Mouse (Mus musculus): ENCODE data around the gene Srd5a3.
"Not testable (repeated sequence)": the region's sequence is repeated elsewhere in the genome, so short reads cannot be mapped to it uniquely, and the experiment has no call there.

Srd5a3 gene

DNA sequence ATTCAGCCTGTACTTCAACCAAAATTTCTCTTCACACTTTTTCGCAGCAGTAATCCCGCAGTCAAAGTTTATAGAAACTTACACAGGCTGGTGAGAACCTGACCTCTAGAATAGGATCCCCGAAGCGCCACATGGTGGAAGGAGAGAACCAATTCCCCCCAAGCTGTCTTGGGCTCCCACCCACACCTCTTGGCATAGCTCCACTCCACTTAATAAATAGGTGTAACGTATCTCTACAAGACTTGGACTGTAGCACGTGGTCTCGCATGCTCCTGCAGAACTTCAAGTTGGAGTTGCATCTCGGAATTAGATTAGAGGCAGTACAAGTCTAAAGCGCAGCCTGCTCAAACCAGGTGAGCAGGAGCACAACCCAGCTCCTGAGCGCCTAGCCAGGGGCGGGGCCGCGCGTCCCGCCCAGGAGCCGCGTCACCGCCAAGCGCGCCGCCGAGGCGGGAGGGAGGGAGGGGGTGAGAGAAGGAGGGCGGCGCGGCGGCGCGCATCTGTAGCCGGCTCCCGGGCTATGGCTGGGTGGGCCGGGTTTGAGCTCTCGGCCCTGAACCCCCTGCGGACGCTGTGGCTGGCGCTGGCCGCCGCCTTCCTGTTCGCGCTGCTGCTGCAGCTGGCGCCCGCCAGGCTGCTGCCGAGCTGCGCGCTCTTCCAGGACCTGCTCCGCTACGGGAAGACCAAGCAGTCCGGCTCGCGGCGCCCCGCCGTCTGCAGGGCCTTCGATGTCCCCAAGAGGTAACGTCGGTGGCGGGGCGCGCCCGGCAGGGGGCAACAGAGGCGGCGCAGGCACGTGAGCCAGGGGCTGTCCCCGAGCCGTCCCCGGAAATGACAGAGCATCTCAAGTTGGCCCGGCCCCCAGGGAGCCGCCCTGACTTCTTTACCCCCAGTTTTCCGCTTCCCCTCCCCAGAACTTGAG is at the start of gene Srd5a3:
Gene Srd5a3, plus strand, starts transcription at position 464 of the 922 bp plus-strand sequence.
- no peak for DNase-seq (ENCODE audit: extremely low read depth, low read depth, low spot score)

DNA sequence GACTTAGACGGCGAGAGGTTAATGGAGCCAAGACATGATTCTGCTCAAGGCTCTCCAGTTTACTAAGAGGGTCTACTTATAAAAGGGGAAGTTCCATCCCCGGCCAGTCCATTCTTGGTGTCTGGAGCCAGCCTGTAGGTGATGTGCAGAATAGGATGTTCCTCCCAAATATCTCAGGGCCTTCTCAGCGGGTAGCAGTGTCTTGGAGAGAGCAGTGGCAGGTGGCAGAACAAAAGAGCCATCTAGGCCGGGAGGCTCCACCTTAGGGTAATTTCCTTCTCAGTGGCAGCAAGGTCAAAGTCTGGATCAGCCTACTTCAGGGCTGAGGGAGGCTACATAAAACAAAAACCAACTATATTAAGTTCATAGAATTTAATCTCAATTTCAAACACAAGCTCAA is 36.3 kb upstream of the Srd5a3 start:
- not testable (repeated sequence) for DNase-seq (ENCODE audit: extremely low read depth, low read depth, low spot score)

DNA sequence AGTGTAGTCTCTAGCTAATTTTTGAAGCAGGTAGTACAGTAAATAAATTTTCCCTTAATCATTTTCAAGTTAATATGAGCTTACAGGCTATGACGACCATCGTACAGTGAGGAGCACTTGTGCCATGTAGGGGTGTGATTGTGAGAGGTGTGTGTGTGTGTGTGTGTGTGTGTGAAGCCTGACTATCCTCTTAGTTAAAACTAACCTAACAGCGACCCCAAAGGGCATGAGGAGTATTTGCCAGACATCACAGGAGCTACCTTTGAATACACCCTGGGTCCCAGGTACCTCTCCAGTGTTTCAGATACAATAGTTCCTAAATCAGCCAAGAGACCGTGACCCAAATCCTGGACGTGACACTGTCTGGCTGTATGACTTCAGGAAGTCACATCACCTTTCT is 32.8 kb upstream of the Srd5a3 start:
- DNase-seq (ENCODE audit: extremely low read depth, low read depth, low spot score) = no peak

DNA sequence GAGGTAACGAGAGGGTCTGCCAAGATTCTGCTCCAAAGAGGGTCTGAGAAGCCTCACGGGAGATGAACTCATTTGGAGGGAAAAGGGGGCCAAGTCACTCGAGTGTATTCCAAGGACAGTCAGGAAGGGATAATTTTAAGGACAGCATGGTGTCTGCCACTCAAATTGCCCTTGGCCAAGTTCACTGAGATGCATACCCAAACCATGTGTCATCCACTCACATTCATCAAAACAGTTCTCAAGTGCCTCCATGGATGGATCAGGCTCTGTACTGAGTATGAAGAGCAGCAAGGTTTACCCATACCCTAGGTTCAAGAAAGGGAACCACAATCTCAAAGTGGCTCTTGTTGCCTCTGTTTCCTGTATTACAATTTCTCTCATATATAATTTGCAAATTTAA is 31.6 kb upstream of the Srd5a3 start:
- no peak for DNase-seq (ENCODE audit: extremely low read depth, low read depth, low spot score)

DNA sequence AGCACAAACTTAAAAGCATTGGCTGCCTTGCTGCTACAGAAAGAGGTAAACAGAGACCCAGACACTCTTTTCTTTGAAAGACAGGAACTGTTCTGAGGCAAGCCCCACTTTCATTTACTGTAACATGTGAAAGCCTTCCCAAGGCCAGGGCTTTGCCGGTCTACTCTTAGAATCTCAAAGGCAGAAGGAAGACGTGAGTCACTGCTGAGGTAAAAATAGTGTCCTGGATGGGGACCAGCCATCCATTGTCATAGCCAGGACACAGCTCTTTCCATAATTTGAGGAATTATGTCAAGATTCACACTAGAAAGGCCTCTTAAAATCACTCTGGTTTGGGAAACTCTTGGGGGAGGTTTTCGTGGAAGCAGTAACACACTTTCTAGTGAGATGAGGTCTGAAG is 28.9 kb upstream of the Srd5a3 start:
- DNase-seq (ENCODE audit: extremely low read depth, low read depth, low spot score) = no peak

DNA sequence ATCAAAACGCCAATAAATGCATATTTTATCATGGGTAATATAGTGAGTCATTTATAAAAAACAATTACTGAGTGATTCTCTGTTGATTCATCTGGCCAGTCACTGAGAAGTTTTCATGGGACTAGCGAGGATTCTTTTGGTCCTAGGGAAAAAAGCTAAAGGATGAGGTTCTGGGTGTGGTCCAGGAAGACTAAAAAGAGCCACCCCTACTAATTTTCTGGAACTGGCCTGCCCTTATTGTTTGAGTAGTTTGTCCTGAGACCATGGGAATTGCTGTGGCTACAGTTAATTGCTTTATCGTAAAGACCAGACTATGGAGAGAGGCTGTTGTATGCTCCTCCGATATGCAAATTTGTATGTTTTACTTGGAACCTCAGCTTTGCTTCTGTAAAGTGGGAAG is 28.1 kb upstream of the Srd5a3 start:
- no peak for DNase-seq (ENCODE audit: extremely low read depth, low read depth, low spot score)

DNA sequence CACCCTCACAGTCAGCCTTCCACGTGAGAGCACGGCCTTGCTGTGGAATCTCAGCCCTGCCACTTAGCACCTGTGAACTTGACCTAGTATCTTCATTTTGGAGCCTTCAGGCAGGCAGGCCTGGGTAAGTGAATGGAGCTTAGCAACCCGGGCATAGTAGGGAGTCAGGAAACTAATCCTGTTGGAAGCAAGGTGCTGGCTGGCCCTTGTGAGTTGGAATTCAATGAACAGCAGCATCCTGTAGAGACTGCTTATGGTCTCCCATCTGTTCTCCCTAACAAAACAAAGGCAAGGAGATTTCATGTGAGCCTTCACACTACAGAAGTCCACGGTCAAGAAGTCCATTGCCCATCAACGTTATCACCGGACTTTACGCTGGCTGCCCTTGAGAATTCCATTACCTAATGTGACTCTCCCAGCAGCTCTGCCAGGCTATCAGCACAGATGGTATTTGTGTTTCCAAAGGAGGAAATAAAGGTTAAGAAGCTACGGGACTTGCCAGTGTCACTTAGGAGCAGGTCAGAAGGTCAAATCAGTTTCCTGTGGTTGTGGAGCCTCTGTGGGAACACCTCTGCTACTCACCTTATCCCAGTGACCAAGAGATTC is 24.5 kb upstream of the Srd5a3 start:
- DNase-seq (ENCODE audit: extremely low read depth, low read depth, low spot score) = no peak

DNA sequence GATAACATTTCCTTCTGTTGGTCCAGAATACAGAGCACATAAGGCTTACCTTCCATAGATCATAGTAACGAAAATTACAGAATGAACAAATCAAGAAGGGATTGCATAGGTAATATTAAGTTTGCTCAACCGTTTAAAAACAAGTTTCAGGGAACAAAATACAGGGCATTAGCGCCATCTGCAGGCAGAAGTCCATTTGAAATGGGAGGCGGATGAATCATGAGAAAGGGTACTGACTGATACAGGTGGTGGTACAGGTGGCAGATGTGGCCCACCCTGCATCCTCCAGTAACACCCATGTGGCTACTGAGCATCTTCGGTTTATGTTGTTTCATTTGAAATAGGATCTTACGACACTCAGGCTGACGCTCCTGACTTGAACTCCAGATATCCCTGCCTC is 21.6 kb upstream of the Srd5a3 start:
- no peak for DNase-seq (ENCODE audit: extremely low read depth, low read depth, low spot score)

DNA sequence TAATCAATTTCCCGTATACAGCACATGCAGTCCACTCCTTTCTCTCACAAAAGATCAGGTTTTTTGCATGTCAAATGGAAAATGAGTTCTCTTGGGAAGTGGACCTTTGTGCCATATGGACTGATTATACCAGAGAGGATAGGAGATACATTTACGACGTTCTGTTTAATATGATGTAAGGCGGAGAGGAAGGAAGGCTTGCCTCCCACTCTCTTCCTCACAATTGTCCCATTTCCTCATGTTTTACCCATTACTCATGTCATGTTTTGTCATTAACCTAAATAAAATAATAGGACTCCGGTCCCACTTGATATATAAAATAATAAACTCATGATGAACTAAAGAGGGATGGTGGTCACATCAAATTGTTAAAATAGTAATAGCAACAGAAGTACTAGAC is 19.4 kb upstream of the Srd5a3 start:
- DNase-seq (ENCODE audit: extremely low read depth, low read depth, low spot score) = no peak

DNA sequence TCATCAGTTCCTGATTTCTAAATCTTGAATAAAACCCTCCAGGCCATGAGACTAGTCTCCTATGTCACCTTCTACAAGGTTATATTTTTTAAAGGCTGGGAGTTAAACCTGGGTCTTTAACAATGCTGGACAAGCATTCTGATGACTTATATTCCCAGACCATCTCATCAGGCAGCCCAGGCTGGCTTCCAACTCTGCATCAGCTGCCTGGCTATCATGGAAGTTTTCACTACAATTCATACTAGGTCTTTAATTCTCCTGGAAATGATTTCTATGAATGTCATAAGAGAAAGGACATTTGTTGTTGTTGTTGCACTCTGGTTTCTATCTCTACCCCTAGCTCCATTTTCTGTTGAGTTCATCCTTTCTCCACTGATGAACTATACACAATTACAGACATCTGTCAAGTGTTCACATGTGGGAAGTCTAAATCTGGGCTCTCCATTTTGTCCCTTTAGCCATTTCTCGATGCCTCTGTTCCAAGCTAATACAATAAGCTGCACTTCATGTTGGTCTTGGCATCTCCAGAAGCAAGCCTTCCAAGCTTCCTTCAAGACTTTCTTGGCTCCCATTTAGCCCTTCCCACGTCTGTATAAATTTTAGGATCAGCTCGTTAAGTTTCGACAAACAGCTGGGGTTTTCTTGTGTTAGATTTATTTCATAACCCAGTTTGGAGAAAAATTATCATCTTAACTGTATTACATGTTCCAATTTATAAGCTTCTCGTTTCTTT is 12.3 kb upstream of the Srd5a3 start:
- DNase-seq (ENCODE audit: extremely low read depth, low read depth, low spot score) = peak; percentile 71

DNA sequence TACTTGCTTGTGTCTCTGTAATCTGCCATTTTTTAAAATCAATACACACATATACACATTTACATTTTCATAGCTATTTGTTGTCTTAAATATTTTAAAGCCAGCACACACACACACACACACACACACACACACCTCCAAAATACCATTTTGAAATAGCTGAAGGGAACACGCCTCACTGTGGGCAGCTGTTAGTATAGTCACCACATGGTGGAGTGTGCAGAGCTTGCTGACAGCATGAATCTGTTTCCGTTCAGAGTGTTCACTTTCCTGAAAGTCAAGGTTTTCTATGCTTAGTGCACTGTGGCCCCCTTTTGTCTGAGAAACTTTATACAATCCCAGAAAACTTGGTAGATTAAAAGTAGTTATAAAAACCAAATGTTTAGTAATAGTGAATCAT is 9.8 kb upstream of the Srd5a3 start:
- DNase-seq (ENCODE audit: extremely low read depth, low read depth, low spot score) = no peak

DNA sequence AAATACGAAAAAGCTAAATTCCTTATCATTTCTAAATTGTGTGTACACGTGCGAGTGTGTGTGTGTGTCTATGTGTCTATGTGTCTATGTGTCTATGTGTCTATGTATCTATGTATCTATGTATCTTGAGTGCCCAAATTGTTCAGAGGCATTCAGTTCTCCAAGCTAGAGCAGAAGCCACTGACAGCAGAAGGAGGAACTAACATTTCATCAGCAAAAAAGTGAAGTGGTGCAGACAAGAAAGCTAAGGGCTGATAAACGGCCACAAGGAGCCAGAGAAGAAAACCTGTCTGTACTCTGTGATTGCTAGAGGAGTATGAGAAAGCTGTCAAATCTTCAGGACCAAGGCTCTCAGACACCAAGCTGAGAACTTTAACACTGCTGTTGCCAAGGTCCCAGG is 8.1 kb upstream of the Srd5a3 start:
- DNase-seq (ENCODE audit: extremely low read depth, low read depth, low spot score) = no peak

DNA sequence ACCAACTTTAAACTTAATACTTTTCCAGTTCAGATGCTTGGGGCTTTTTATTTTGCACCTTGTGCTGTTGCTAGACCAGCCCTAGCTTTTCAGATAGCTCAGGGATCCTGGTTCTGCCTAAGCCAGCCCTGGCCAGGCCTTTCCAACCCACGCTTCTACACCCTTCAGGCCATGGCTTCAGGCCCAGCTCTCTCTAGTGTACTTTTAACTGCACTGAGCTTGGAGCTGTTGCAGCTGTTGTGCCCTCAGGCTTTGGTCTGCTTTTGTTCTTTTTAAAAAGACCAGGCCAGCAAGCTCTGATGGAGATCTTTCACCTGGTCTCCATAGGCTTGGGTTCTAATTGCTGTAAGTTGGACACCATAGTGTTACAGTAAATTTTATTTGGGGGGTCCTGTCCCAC is 4.4 kb upstream of the Srd5a3 start:
- peak; percentile 71 for DNase-seq (ENCODE audit: extremely low read depth, low read depth, low spot score)

DNA sequence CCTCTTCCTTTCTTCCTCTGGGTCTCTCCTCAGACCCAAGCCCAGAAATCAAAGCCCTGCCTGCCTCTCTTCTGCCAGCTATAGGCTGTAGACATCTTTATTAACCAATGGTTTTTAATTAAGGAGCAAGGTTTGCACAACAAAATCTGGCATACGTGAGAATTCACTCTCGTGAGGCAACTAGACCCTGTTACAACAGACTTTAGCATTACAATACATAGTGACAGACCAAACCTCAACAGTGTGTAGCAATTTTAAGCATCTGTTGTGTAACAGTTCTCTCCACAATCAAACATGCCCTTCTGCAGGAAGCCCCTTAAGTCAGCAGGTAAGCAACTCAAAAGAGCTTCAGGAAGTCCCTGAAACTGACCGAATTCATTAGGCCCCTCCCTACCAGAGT is 3.8 kb upstream of the Srd5a3 start:
- peak; percentile 84 for DNase-seq (ENCODE audit: extremely low read depth, low read depth, low spot score)

DNA sequence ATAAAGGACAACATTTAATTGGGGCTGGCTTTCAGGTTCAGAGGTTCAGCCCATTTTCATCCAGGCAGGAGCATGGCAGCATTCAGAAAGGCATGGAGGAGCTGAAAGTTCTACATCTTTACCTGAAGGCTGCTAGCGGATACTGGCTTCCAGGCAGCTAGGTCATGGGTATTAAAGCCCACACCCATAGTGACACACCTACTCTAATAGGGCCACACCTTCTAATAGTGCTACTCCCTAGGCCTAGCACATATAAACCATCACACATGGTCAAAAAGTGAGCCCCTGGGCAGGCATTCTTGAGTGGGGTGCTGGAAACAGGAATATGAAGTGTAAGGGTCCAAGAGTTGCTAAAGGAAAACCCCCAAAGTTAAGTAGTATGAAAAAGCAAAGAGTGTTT is 2.5 kb upstream of the Srd5a3 start:
- DNase-seq (ENCODE audit: extremely low read depth, low read depth, low spot score) = no peak

DNA sequence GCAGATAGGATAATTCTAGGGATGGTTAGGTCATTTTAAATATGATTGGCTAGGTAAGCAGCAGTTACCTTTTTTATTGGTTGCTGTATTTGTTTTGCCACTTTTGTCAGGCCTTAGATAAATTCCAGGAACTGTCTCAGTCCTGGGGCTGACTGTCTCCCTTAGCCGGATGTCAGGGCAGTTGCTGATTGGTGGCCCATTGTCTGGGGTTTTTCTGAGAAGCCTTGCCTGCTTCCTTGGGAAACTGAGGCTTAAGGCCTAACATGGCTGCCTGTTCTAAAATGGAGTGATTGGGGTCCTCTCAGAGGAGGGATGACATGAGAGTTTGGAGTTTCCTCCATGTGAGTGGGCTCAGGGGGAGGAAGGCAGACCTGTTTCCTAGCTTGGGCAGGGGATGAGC is 2.0 kb upstream of the Srd5a3 start:
- DNase-seq (ENCODE audit: extremely low read depth, low read depth, low spot score) = no peak

DNA sequence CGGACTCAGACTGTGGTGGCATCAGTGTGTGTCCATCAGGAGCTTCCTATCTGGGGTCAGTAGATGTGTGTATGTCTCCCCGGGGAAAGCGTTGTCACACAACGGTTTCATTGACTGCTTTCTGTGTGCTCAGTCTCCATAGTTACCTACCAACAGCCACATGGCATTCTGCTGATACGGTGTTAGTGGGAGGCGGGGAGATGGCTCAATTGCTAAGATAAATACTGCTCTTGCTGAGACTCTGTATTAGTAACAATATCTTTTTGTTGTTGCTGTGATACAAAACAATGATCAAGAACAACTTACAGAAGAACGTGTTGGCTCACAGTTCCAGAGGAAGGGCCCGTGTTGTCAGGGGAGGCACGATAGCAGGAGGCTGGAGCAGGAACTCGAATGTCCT is 1.6 kb upstream of the Srd5a3 start:
- DNase-seq (ENCODE audit: extremely low read depth, low read depth, low spot score) = no peak

DNA sequence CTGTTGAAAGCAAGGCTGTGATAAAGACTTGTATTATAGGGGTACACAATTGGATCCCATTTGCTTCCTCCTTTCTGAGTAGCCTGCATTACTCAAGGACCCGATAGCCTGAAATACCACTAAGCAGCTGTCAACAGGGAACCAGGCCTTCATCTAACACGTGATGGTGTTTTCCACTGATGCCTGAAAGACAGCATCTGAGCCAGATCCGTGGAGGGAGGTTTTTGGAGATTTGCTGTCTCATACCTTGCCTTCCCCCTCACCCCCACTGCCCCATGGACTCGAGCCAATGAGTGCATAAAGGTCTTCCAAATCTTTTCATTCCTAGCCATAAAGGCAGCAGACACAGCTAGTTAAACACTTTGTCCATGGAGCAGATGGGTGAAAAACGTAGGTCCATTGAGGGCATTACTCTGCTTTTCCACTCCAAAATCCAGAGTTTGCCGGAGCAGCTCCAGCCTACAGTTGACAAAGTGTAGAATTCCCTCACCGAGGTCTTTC is 850 bp upstream of the Srd5a3 start:
- DNase-seq (ENCODE audit: extremely low read depth, low read depth, low spot score) = no peak

DNA sequence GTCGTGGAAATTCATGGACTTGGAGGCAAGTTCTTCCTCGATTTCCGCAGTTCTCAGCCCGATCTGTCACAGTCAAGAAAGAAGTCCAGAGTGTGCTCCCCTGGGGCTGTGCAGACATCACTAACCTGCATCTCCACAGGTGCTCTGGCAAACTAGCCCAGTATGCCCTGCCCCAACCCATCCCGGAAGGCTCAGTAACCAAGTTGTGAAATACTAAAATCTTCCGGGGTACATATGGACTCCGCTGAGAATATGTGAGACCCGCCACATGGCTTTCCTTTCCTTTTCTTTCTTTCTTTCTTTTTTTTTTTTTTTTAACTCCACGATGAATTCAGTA is 627 bp downstream of the Srd5a3 start:
- peak; percentile 37 for DNase-seq (ENCODE audit: extremely low read depth, low read depth, low spot score)

DNA sequence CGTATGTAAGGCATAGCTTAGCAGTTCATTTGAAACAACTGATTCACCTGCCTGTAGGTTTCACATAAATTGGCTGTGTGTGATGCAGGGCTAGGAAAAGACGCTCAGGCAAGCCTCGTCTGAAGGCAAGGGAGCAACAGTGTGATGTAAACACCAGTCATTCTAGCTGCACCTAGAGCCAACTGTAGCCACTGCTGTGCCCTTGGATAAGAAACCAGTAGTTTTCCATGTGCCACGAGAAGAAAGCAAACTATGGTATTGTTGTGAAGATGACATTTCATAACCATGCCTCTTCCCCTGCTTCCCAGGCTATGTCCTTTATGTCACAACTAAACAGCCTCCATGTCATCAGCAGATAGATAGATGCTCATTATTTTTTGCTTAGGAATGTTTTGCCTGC is 3.3 kb downstream of the Srd5a3 start:
- no peak for DNase-seq (ENCODE audit: extremely low read depth, low read depth, low spot score)

DNA sequence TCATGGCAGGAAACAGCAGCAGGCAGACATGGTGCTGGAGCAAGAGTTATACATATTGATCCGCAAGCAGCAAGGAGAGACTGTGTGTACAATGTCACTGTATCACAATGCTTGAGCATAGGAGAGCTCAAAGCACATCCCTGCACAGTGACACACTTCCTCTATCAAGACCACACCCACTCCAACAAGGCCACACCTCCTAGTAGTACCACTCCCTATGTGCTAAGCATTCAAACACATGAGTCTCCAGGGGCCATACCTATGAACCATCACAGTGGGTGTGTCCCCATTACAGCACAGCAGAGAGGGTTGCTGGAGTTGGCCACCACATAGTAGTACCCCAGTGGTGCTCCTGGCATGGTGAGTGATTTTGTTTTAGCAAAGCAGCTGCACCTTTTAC is 6.3 kb downstream of the Srd5a3 start:
- DNase-seq (ENCODE audit: extremely low read depth, low read depth, low spot score) = no peak

DNA sequence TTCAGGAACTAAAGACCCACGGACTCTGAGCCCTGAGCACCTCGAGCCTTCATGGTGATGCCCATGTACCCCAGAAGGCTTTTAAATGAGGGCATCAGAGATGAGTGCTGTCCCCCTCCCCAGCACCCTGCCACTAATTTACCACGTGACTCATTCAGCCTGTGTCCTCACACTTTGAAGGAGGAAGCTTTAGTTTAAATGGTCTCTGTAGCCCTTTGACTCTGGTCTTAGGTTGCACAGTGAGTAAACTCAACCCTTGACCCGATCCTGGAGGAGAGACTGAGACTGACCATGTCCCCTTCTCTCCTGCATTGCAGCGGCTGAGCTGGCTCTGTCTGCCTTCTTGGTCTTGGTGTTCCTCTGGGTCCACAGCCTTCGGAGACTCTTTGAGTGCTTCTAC is 9.4 kb downstream of the Srd5a3 start:
- no peak for DNase-seq (ENCODE audit: extremely low read depth, low read depth, low spot score)
